Mouse (Mus musculus): Measurements from ENCODE around the gene Trim38.
A peak's percentile ranks its signal among the peaks of the same experiment; 100 is the strongest.
"Not testable (repeated sequence)": the region's sequence is repeated elsewhere in the genome, so short reads cannot be mapped to it uniquely, and the experiment has no call there.

Gene Trim38

DNA sequence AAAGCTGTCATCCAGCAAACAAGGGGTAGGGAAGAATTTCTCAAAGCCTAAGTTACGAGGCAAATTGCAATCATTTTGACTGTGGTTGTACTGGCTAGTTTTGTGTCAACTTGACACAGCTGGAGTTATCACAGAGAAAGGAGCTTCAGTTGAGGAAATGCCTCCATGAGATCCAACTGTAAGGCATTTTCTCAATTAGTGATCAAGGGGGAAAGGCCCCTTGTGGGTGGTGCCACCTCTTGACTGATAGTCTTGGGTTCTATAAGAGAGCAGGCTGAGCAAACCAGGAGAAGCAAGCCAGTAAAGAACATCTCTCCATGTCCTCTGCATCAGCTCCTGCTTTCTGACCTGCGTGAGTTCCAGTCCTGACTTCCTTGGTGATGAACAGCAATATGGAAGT, at the start of gene Trim38:
Gene Trim38 (plus strand): TSS at position 301 of the 400 bp plus-strand sequence.
- DNase-seq = not testable (repeated sequence)

DNA sequence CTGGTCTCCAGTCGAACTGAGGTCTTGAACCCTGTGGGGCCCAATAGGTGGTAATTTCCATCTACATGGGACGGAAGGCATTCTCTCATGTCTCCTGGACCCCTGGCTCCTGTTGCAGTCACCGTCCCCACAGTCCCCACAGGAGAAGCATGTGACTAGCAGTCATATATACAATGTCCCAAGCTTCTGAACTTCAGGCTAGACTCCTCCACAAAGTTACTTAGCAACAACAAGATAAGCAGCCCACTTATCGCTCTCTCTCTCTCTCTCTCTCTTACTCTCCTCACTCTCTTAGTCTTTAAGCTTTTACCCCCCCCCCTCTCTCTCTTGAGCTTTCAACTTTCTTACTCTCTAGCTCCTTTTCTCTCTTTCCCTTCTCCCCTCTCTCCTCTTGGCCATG, 45.5 kb upstream of the Trim38 start:
- DNase-seq = no peak

GRCm38 (mm10) chr13:23725213-23725612, 44.5 kb upstream of the Trim38 start:
- no peak for DNase-seq

GRCm38 (mm10) chr13:23728472-23729191, 41.1 kb upstream of the Trim38 start:
- DNase-seq = no peak

DNA sequence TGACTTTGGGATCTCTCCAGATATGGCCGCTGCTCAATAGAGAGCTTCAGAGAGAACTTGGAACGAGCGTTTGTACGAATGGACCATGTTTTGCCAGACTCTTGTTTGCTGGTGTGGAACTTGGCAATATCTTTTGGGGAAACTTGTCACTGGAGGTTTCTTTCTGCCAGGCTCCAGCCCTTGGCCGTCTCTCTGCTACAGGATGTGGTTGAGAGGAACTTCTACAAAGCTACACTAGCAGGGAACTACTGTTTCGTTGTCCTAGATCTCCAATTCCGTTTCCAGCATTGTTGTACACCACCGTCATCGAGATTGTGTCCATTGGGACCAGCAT, 40.6 kb upstream of the Trim38 start:
- DNase-seq = no peak

GRCm38 (mm10) chr13:23729706-23730105, 40.0 kb upstream of the Trim38 start:
- no peak for DNase-seq

GRCm38 (mm10) chr13:23730479-23730878, 39.2 kb upstream of the Trim38 start:
- DNase-seq = no peak

DNA sequence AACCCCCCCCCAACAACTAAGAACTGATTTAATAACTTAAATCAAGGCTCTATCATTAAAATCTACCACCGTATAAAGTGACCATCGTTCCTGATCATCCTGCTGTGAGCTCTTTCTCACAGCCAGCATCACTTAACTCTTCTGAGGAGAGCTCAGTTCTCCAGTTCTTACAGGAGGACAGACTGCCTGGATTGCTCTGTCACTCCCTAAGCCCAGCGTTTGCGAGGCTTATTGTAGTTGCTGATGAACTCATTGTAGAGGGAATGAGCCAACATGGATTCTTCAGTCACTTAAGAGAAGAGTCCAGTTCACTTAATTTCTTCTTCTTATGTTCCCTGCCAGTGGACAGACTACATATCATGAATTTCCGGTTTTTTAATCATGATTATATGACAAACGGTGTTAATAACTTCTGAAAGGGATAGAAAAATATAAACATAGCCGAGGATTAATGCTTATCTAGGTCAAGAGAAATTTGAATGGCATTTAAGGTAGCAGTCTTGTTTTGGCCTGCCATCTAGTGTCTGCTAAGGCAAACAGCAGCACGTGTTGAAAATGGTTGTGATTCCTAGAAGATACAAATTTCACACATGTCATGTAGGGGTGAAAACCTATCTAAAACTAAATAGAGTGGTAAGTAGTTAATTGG, 37.4 kb upstream of the Trim38 start:
- DNase-seq = peak; percentile 33 to 40

- no peak for DNase-seq
Measured at GRCm38 (mm10) chr13:23737091-23737490, 32.6 kb upstream of the Trim38 start.

DNA sequence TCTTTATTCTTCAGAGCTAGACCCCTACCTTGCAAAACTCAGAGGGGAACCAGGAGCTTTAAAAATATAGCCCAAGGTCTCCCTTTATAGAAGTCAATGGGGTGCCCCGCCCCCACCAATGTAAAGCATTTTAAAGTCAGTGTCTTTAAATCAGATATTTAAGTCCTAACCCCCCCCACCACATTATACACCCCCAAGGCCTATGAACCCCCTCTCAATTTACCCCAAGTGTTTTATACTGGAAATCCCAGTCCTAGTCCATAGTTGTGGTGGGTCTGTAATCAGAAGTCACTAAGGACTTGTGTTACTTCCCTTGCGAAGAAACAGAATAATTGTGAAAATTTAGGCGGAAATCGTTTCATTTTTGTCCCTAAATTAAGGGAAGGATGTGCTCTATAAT, 31.7 kb upstream of the Trim38 start:
- no peak for DNase-seq

DNA sequence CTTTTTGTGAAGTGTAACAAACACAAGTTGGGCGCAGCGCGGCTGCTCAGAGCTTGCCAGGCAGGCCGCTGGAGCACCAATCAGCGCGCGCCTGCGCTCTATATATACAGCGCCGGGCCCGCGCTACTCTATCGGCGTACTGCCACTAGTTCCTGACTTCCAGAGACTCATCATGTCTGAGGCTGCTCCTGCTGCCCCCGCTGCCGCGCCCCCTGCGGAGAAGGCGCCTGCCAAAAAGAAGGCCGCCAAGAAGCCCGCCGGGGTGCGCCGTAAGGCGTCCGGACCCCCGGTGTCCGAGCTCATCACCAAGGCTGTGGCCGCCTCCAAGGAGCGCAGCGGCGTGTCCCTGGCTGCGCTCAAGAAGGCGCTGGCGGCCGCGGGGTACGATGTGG, 31.0 kb upstream of the Trim38 start, which contains the start of gene Hist1h1c:
Gene Hist1h1c (plus strand): TSS at position 132 of the 392 bp plus-strand sequence.
- peak; percentile 74 to 78 for DNase-seq

DNA sequence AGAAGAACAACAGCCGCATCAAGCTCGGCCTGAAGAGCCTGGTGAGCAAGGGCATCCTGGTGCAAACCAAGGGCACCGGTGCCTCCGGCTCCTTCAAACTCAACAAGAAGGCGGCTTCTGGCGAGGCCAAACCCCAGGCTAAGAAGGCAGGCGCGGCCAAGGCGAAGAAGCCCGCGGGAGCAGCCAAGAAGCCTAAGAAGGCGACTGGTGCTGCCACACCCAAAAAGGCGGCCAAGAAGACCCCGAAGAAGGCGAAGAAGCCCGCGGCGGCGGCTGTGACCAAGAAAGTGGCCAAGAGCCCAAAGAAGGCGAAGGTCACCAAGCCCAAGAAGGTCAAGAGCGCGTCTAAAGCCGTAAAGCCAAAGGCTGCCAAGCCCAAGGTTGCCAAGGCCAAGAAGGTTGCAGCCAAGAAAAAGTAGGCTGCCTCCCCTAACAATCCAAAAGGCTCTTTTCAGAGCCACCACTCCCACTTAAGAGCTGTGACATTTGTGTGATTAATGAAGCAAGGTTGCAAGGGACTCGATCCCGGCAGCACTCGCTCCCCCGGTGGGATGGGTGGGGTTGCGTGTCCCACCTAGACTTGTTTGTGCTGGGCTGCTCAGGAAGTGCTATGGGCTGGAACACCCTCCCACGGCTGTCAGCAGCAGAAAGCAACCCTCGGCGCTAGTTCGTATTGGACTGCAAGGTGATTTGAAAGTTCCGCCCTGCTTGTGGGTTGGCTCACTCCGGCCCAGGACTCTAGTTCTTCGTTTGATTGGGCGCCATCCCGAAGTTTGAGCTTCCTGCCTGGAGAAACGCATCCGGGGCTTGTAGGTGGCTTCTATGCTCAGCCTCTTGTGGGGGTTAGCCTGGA, 30.4 kb upstream of the Trim38 start:
- DNase-seq = peak; percentile 84 to 94

DNA sequence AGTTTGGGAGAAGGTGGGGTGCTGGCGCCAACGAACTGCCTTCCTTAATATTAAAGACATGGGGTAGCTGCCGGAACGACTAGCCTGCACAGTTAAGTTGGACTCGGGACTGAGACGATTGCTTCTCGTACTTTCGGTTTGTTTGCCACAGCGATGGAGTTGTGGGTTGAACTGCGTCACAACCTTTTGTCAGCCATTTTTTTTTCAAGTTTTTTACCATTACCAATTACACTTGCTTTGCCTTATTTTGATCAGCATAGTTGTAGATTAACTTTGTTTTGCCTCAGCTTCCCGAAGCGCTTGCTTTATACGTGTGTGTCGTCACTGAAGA, 29.8 kb upstream of the Trim38 start:
- no peak for DNase-seq

DNA sequence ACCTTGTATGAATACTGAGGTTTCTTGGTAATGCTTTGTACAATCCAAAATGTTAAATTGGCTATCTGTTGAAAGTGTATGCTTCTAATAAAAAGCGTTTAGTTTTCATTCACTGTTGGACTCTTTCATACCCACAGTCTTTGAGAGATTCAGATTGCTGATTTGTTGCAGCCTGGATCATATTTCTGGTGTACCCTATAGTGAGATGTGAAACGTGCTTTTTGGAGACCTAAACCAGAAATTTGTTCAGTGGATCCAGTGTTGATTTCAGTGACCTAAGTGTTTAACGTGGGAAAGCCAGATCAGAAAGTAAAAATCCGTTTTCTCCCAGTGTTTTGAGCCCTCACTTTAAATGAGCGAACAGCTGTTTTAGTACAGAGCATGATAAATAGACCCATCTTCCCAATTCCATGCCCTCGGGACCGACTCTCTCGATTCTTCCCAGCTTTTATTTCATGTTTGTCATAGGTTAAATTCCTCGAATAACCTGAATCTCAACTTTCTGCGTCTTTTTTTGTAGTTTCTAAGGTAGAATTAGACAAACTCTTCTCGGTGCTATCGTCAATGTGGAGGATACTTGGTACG, 29.4 kb upstream of the Trim38 start:
- DNase-seq = no peak

DNA sequence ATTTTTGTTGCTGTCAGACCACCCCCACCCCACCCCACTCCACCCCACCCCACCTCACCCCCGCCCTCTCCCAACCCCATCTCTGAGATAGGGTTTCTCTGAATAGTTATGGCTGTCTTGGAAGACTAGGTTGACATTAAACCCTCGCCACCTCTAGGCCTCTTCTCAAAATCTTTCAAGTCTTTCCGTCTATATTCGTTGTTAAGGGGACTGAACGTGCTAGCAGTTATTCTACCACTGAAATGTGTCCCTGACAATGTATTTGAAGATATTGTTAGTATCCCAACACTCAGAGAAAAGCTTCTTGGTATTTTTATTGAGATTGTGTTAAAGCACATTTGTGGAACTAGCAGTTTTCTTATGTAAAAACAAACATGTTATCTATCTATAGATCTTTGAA, 28.8 kb upstream of the Trim38 start:
- no peak for DNase-seq

- DNase-seq = no peak
Measured at GRCm38 (mm10) chr13:23742007-23742406, 27.7 kb upstream of the Trim38 start.

GRCm38 (mm10) chr13:23743215-23743614, 26.5 kb upstream of the Trim38 start:
- no peak for DNase-seq

GRCm38 (mm10) chr13:23743963-23744362, 25.8 kb upstream of the Trim38 start:
- no peak for DNase-seq

- DNase-seq = no peak
Measured at GRCm38 (mm10) chr13:23744421-23745380, 25.0 kb upstream of the Trim38 start.

DNA sequence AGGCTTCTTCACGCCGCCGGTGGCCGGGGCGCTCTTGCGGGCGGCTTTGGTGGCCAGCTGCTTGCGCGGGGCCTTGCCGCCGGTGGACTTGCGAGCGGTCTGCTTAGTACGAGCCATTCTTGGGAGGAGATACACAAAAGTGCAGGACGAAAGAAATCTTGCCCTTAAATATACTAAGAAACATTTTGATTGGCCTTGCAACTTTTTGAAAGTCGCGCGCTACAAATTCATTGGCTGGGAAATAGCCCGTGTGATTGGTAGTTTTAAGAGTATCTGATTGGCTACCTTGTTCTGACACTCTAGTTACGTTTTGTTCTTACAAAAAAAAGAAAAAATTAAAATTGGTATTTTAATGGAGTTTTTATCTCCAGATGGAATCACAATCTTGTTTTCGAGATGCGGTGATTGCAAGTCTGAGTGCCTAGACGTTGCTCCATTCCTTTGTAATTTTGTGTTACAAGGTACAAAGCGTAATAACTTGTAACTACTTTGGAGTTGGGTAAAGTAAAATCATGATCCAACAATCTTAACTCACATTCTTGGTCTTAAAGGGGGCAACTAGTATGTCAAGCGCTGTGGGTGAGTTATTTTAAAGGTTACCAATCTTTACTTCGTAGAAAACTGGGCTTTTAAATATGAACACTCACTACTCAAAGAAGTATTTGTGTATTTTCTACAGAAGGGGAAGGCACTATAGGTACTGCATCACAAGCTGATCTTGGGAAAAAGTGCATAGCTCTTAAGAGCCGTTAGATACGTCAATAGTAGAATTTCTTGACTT, 24.1 kb upstream of the Trim38 start, which contains the start of gene Hist1h3c:
Gene Hist1h3c (minus strand): TSS at position 222 of the 781 bp plus-strand sequence.
- DNase-seq = peak; percentile 76 to 81
